Mouse (Mus musculus) limb, embryonic 14.5 days (tissue): Measurements from ENCODE around the gene 4930564D02Rik. TPM values are rescaled to one million over a fixed set of nuclear protein-coding genes. Genes with fewer than 3 reads are reported as not detected.

Source experiments
- ATAC-seq: fragments of 200-750 bp; cut with Nextera tagmentation; 2 replicates; pipeline ENCODE4 v1.8.0; 2017; ENCODE audit warnings: low read depth, moderate number of reproducible peaks, moderate TSS enrichment; ENCODE audit not compliant: low FRiP score
- DNase-seq: peaks from one replicate; pipeline ENCODE4 v3.0.0-alpha.2; 2015; ENCODE audit warnings: low spot score
- H3K27ac ChIP-seq: fragments of 300-500 bp; sonication (generic); replicated peaks from 2 replicates; pipeline ENCODE4 v1.5.1; 2014; ENCODE audit warnings: low read depth, mild to moderate bottlenecking, low read length, moderate library complexity, mixed read lengths
- H3K27me3 ChIP-seq: fragments of 300-500 bp; sonication (generic); 2 replicates; pipeline ENCODE4 v1.6.1; 2014; ENCODE audit warnings: low read length, mixed read lengths; ENCODE audit not compliant: control insufficient read depth, insufficient read depth
- H3K36me3 ChIP-seq: fragments of 300-500 bp; sonication (generic); 2 replicates; pipeline ENCODE4 v1.6.1; 2014; ENCODE audit warnings: mild to moderate bottlenecking, low read length, moderate library complexity, mixed read lengths; ENCODE audit not compliant: control insufficient read depth, insufficient read depth
- H3K4me1 ChIP-seq: fragments of 300-500 bp; sonication (generic); 2 replicates; pipeline ENCODE4 v1.6.1; 2014; ENCODE audit warnings: antibody characterized with exemption, low read length, mixed read lengths; ENCODE audit not compliant: control insufficient read depth, insufficient read depth
- H3K4me2 ChIP-seq: fragments of 300-500 bp; sonication (generic); replicated peaks from 2 replicates; pipeline ENCODE4 v1.6.1; 2014; ENCODE audit warnings: low read depth, mild to moderate bottlenecking, low read length, moderate library complexity; ENCODE audit not compliant: severe bottlenecking
- H3K4me3 ChIP-seq: fragments of 300-500 bp; sonication (generic); replicated peaks from 2 replicates; pipeline ENCODE4 v1.5.1; 2014; ENCODE audit warnings: low read length
- H3K9ac ChIP-seq: fragments of 300-500 bp; sonication (generic); 2 replicates; pipeline ENCODE4 v1.6.1; 2014; ENCODE audit warnings: mild to moderate bottlenecking, low read depth, low read length, moderate library complexity; ENCODE audit not compliant: severe bottlenecking
- H3K9me3 ChIP-seq: fragments of 300-500 bp; sonication (generic); 2 replicates; pipeline ENCODE4 v1.6.1; 2016; ENCODE audit warnings: low read length; ENCODE audit not compliant: control insufficient read depth
- POLR2A ChIP-seq: fragments of 200-500 bp; IDR thresholded peaks from 2 replicates; pipeline ENCODE4 v1.8.0; 2012; ENCODE audit warnings: inconsistent platforms, mild to moderate bottlenecking, moderate library complexity, borderline replicate concordance; ENCODE audit not compliant: insufficient read depth, insufficient read length; ENCODE audit errors: extremely low read depth
- WGBS: fragments of 180-500 bp; shearing (Covaris S2); extraction: QIAGEN DNeasy Blood & Tissue Kit; methylation state at CpG from one replicate; pipeline ENCODE4 v1.1.7; 2014; 5-methylcytosine and 5-hydroxymethylcytosine counted together
- polyA plus RNA-seq, 2 experiments: library from polyadenylated mRNA; depleted of rRNA in 1 of 2; stranded (reverse) in 1 of 2; unstranded in 1 of 2; fragments of >200 nt; fragmentation: Nextera tagmentation in 1 of 2; extraction: Ambion mirVana in 1 of 2; gene quantifications; 2 replicates each; pipeline versions ENCODE4 v1.2.1 to v1.2.3; 2012 to 2014

The 4930564D02Rik gene
- polyA plus RNA-seq, 2 experiments, result not detected

DNA sequence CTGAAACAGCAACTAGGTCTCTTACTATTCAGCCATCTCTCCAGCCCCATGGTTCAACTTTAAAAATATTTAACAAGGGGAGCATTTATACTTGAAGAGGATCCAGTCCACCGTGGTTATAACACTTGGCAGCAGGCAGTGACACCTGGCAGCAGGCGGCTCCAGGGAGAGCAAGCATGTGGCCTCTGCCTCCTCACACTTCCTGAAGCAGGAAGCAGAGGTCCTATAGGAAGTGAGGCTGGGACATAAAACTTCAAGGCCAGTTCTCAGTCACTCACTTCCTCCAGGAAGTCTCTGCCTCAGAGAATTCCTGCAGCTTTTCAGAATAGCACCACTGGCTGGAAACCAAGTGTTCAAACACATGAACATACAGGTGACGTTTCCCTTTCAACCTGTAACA is 20.7 kb downstream of the 4930564D02Rik start:
- Histone ChIP-seq H3K9ac (no peak overlapping the region), H3K9me3 (no peaks in the 10 kb centered on the region), H3K4me1 (peaks cover 7% of the 10 kb centered on the region; the same call in 1 of the 2 replicates), H3K36me3 (no peaks in the 10 kb centered on the region), H3K4me2 (no peak overlapping the region), H3K4me3 (no peak overlapping the region), H3K27me3 (no peaks in the 10 kb centered on the region), H3K27ac (0 out of 2 replicates have a peak overlapping the region, but pooled peaks have one; percentile 26)
- 0 out of 2 replicates have a peak, but pooled peaks have one; percentile 51 for ATAC-seq
- WGBS, result 23% methylated on average over 3 of the region's 3 CpGs
- no peak for TF ChIP-seq POLR2A
- peak; percentile 14 for DNase-seq

- TF ChIP-seq POLR2A, result no peak
- Histone ChIP-seq H3K27ac (no peak overlapping the region), H3K4me3 (no peak overlapping the region), H3K9ac (no peak overlapping the region), H3K36me3 (no peaks in the 10 kb centered on the region), H3K9me3 (no peaks in the 10 kb centered on the region), H3K4me2 (no peak overlapping the region), H3K27me3 (no peaks in the 10 kb centered on the region), H3K4me1 (peaks cover 7% of the 10 kb centered on the region; the same call in 1 of the 2 replicates)
- ATAC-seq (no peak), DNase-seq (no peak)
- WGBS, result 64% methylated on average over 2 of the region's 2 CpGs
These were observed 22.0 kb downstream of the 4930564D02Rik start for GRCm38 (mm10) chr3:105088638-105089037.

GRCm38 (mm10) chr3:105090147-105090546 is 23.5 kb downstream of the 4930564D02Rik start:
- Histone ChIP-seq H3K36me3 (no peaks in the 10 kb centered on the region), H3K9me3 (no peaks in the 10 kb centered on the region), H3K27me3 (no peaks in the 10 kb centered on the region), H3K27ac (no peak overlapping the region), H3K4me3 (no peak overlapping the region), H3K4me1 (peaks cover 7% of the 10 kb centered on the region; the same call in 1 of the 2 replicates), H3K9ac (no peak overlapping the region), H3K4me2 (no peak overlapping the region)
- TF ChIP-seq POLR2A, result no peak
- no peak for DNase-seq
- no peak for ATAC-seq
- 92% methylated on average over 7 of the region's 7 CpGs for WGBS

DNA sequence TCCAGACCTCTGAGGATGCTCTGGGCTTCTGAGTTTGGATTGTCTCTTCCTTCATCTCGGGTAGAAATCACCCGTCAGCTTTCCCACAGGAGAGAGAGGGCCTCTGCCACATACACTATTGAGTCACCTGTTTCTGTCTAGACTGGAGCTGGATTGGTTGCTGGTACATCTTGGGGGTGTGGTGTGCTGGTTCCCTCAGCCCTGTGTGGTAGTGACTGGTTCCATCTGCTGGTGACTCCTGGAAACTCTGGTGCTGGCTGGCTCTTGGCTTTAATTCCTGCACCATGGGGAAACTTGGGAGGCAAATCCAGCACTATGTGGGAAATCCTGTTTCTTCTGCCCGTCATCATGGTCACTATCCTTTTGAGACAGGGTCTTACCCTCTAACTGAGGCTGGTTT is 24.3 kb downstream of the 4930564D02Rik start:
- ATAC-seq (peak; percentile 64), DNase-seq (peak; percentile 59)
- Histone ChIP-seq H3K9ac (no peak overlapping the region), H3K27ac (no peak overlapping the region), H3K9me3 (no peaks in the 10 kb centered on the region), H3K4me2 (no peak overlapping the region), H3K4me1 (peaks cover 7% of the 10 kb centered on the region; the same call in 1 of the 2 replicates), H3K36me3 (no peaks in the 10 kb centered on the region), H3K4me3 (no peak overlapping the region), H3K27me3 (no peaks in the 10 kb centered on the region)
- no peak for TF ChIP-seq POLR2A
- 31% methylated on average over 3 of the region's 3 CpGs for WGBS

DNA sequence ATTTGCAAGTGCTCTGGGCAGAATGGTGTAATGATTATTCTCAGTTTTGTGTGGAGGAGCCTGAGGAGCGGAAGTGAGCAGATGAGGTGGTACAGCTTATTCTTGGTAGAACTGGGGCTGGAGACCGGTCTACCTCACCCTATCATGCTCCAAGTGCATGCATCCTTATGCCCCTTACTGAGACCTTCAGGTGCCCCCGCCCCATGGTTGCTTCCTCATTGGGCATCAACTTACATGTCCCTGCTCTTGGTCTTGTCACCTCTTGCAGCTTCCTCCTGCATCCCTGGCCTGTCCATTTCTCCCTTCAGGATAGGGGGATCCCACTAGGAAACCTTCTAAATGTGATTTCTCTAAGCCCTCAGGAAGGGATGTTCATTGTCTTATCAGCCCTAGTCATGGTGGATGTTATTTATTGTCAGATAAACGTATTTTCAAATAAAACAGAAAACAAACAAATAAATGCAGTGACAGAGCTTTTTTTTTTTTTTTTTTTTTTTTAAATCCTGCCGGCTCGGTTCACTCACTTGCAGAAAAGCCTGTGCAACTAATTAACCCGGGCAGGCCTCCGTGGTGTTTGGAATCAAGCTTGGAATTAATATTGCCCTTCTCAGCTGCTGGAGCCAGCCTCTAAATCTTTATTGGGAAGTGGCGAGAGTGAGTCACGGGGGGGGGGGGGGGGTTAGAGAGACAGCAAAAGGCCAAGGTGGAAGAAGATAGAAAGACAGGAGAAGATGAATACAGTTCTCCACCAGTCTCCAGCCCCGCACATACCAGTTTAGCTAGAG is 26.3 kb downstream of the 4930564D02Rik start:
- Histone ChIP-seq H3K27ac (no peak overlapping the region), H3K4me3 (no peak overlapping the region), H3K9ac (no peak overlapping the region), H3K9me3 (no peaks in the 10 kb centered on the region), H3K36me3 (no peaks in the 10 kb centered on the region), H3K27me3 (no peaks in the 10 kb centered on the region), H3K4me2 (no peak overlapping the region), H3K4me1 (no peaks in the 10 kb centered on the region)
- DNase-seq (no peak), ATAC-seq (no peak)
- WGBS, result 49% methylated on average over 11 of the region's 11 CpGs
- no peak for TF ChIP-seq POLR2A

- DNase-seq, result no peak
These were observed 27.8 kb downstream of the 4930564D02Rik start for GRCm38 (mm10) chr3:105094448-105094847.

More at GRCm38 (mm10) chr3:105094448-105094847, 27.8 kb downstream of the 4930564D02Rik start:
- Histone ChIP-seq H3K36me3 (no peaks in the 10 kb centered on the region), H3K27me3 (no peaks in the 10 kb centered on the region), H3K9me3 (no peaks in the 10 kb centered on the region), H3K9ac (no peak overlapping the region), H3K4me2 (no peak overlapping the region), H3K27ac (no peak overlapping the region), H3K4me3 (no peak overlapping the region), H3K4me1 (no peaks in the 10 kb centered on the region)
- 57% methylated on average over 2 of the region's 2 CpGs for WGBS
- no peak for ATAC-seq
- no peak for TF ChIP-seq POLR2A
